Mouse (Mus musculus): ENCODE results near the gene Ankrd34b.

The Ankrd34b gene

GRCm38 (mm10) chr13:92425758-92426264 lies at the start of gene Ankrd34b:
Gene Ankrd34b, plus strand, starts transcription at chr13:92425896.
- DNase-seq (ENCODE audit: extremely low spot score, low read depth, low spot score), result no peak

GRCm38 (mm10) chr13:92387367-92387766 lies 38.3 kb upstream of the Ankrd34b start:
- no peak for DNase-seq (ENCODE audit: extremely low spot score, low read depth, low spot score)

DNA sequence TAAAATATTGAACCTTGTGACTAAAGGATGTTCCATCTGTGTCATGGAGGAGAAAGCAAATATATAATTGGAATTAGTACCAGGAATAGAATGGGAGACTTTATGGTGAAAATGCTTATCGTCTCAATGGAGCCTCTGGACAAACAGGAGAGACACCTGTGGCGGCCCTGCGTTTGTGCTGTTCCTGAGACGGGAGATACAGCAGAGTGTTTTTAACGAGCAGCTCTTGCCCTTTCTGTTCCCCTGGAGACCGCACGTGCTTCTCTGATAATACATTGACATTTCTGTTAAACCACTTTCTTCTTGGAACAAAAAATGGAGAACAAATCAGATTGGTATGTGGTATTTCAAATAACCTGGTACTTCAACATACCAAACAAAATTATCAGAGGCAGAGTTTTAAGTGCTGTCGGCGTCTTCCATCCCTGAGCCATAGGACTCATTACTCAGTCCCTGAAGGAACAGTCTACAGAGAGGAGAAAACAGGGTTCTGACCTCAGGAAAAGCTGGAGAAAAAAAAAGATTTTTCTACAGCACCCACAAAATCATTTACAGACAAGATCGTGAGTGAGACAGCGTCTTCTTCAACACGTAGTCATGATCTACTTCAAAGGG lies 32.5 kb upstream of the Ankrd34b start:
- no peak for DNase-seq (ENCODE audit: extremely low spot score, low read depth, low spot score)

DNA sequence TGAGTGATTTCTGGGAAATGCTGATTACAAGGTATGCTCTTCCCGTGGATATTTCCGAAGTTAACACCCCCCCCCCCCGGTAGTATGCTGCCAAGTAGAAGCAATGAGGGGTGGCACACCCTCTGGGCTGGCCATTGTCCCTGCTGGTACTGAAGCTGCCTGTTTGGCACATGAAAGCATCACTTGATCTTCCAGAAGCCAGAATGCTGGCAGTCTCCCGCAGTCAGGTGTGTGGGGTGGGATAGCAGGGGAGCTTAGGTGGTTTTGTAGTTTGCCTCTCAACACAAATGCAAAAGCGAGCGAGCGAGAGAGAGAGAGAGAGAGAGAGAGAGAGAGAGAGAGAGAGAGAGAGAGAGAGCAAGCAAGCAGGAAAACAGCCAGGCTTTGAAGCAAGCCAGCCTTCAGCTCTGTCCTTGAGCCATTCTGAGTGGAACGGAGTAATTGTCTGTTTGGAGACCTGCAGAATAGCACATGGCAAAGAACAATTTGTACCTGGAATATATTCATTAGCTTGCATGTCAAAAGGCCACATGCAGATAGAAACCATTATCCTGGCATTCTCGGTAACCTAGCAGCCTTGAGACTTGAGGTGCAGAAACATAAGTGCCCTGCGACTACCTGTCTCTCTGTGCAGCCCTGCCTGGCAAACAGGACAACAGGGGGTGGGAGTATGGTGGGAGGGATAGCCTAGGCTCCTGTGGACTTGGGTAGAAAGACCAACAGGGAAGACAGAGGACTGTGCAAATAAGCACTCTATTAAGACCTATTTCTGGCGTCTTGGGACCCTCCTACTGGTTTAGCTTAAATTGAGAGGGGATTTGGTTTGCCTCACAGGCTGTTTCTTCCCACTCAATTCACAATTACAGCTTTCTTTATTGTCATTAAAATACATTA lies 27.0 kb upstream of the Ankrd34b start:
- no peak for DNase-seq (ENCODE audit: extremely low spot score, low read depth, low spot score)

- no peak for DNase-seq (ENCODE audit: extremely low spot score, low read depth, low spot score)
Measured at GRCm38 (mm10) chr13:92402063-92402462, 23.6 kb upstream of the Ankrd34b start.

GRCm38 (mm10) chr13:92403496-92403895 lies 22.2 kb upstream of the Ankrd34b start:
- DNase-seq (ENCODE audit: extremely low spot score, low read depth, low spot score), result no peak

- DNase-seq (ENCODE audit: extremely low spot score, low read depth, low spot score), result no peak
Measured at GRCm38 (mm10) chr13:92410486-92410885, 15.2 kb upstream of the Ankrd34b start.

- no peak for DNase-seq (ENCODE audit: extremely low spot score, low read depth, low spot score)
Measured at GRCm38 (mm10) chr13:92419630-92420029, 6.1 kb upstream of the Ankrd34b start.

DNA sequence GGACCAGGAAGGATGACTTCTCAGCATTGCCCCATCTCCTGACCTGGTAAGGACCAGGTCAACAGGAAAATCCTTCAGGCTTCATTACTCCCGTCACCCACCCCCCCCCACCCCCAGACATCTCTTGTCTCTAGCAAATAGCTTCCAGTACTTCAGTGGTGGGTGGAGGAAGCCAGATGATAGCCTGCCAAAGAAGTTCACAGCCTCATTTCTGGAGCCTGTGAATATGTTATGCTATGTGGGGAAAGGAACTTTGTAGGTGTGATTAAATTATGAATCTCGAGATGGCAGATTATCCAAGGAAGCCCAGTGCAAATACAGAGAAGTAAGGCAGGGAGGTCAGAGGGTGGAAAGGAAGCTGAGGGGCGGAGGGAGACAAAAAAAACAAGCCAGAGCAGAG lies 2.0 kb upstream of the Ankrd34b start:
- no peak for DNase-seq (ENCODE audit: extremely low spot score, low read depth, low spot score)

GRCm38 (mm10) chr13:92426294-92427051 lies 777 bp downstream of the Ankrd34b start:
- DNase-seq (ENCODE audit: extremely low spot score, low read depth, low spot score), result no peak

- DNase-seq (ENCODE audit: extremely low spot score, low read depth, low spot score), result no peak
Measured at GRCm38 (mm10) chr13:92427351-92427855, 1.7 kb downstream of the Ankrd34b start.

DNA sequence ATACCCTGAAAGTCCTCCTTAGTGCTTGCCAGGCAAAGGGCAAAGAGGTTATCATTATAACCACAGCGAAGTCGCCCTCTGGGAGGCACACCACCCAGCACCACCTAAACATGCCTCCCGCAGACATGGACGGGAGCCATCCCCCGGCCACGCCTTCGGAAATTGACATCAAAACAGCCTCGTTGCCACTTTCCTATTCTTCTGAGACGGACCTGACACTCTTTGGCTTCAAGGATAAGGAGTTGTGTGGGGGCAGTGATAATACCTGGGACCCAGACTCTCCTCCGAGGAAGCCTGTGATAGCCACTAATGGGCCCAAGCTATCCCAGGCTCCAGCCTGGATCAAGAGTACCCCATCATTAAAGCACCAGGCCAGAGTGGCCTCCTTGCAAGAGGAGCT lies 13.0 kb downstream of the Ankrd34b start:
- DNase-seq (ENCODE audit: extremely low spot score, low read depth, low spot score), result no peak

DNA sequence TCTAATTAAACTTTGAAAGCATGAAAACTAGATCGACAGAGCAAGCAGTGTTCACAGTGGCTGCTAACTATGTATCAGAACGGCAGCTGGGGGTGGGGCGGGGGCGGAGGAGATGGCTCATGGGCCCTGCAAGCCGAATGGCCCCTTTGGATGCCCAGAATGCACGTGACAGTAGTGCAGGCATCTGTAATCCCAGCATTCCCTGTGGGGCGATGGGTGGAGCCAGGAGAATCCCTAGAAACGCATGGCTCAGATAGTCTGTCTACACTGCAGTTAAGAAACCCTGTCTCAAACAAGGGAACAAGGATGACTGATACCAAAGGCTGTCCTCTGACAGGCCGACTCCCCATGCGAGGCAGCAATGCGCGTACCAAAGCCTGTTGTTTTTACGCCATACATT lies 14.6 kb downstream of the Ankrd34b start:
- no peak for DNase-seq (ENCODE audit: extremely low spot score, low read depth, low spot score)

- DNase-seq (ENCODE audit: extremely low spot score, low read depth, low spot score), result no peak
Measured at GRCm38 (mm10) chr13:92446872-92447271, 21.2 kb downstream of the Ankrd34b start.

- no peak for DNase-seq (ENCODE audit: extremely low spot score, low read depth, low spot score)
Measured at GRCm38 (mm10) chr13:92464698-92465097, 39.0 kb downstream of the Ankrd34b start.

GRCm38 (mm10) chr13:92467891-92468290 lies 42.2 kb downstream of the Ankrd34b start:
- no peak for DNase-seq (ENCODE audit: extremely low spot score, low read depth, low spot score)

DNA sequence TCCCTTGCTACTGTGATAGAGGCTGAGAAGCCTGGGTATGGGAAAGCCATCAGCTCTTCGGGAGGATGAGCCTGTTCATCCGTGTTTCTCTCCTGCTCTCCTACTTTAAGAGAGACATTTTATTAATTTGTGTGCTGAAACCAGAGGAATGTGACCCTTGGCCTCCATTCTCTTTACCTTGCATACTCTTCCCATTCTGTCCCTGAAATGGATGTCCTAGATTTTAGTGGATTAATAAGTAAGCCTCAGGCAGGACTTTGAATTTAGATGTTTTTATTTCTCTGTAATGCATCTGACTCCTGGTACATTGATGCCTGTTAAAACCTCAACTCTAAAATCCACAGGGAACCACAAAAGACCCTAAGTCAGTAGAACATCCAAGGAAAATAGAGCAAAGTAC lies 43.7 kb downstream of the Ankrd34b start:
- no peak for DNase-seq (ENCODE audit: extremely low spot score, low read depth, low spot score)

DNA sequence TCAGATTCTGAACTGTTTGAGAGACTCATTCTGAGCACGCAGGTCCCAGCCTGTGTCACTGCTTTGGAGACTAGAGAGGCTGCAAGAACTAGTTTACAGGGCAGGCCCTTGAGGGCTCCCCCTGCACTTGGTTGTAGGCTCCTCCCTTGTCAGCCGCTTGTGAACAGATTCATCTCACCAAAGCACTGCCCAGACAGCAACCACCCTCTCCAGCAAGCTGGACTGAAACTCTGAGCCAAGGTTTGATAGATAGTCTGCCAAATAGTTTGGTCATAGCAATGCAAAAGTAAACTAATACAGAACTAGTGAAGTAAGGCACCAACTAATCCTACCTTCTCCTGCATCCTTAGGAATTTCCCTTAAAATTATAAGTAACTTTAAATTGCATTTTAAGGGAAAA lies 44.5 kb downstream of the Ankrd34b start:
- DNase-seq (ENCODE audit: extremely low spot score, low read depth, low spot score), result no peak

- DNase-seq (ENCODE audit: extremely low spot score, low read depth, low spot score), result no peak
Measured at GRCm38 (mm10) chr13:92483348-92483747, 57.7 kb downstream of the Ankrd34b start.

- peak; percentile 91 for DNase-seq (ENCODE audit: extremely low spot score, low read depth, low spot score)
Measured at GRCm38 (mm10) chr13:92483852-92484463, 58.3 kb downstream of the Ankrd34b start, which contains the start of gene Fam151b. Gene Fam151b, minus strand, starts transcription at chr13:92484015.

GRCm38 (mm10) chr13:92490817-92491216 lies 65.1 kb downstream of the Ankrd34b start:
- no peak for DNase-seq (ENCODE audit: extremely low spot score, low read depth, low spot score)

All from hindlimb bud, embryonic 11.5 days (tissue).